Mouse (Mus musculus) G1E (cell line): Measurements from ENCODE around the gene Cep295nl.

ENCODE experiments used
- CTCF ChIP-seq: IDR thresholded peaks from 2 replicates; pipeline ENCODE4 v1.5.1; 2012; ENCODE audit warnings: low read depth, low read length, inconsistent platforms, mixed read lengths
- TAL1 ChIP-seq: conservative IDR thresholded peaks from 2 replicates; pipeline ENCODE4 v1.6.1; 2012; ENCODE audit warnings: low read depth, low read length, inconsistent platforms, mixed read lengths

GRCm38 (mm10) chr11:118379251-118380009 is 37.1 kb upstream of the Cep295nl start:
- 0 out of 2 replicates have a peak, but pooled peaks have one; percentile 23 for TF ChIP-seq CTCF
- TF ChIP-seq TAL1, result no peak
